Comparison of ENCODE assay signal across 7 mouse cellular contexts in the genomic region with DNA sequence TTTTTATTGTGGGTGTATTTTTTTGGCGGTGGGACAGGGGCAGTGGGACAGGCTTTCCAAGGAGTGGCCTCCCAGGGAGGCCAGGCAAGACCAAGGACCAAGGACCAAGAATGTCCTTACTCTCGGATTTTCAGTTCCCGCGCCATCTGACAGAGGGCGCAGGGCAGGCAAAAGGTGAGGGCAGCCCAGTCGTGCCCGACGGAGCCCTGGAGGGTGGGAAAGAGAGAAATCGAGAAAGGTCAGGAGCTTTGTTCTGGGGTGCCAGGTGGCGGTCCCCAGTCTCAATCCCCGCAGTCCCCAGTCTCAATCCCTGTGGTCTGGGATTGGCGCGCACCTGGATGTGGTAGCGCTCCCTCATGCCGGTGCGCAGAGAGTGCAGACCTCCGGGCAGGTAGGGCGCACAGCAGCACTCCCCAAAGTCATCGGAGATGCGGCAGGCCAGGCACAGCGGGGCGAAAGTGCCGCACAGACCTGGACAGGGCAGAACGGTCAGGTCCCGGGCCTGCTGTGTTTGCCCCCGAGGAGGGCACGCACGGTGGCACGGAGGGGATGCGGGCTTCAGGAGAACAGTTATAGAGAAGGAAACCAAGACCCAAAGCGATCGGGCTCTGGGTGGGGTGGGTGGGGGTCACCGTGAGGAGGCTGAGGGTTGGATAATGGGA. TPM values are rescaled to one million over a fixed set of nuclear protein-coding genes. Genes with fewer than 3 reads are reported as not detected.
DNase-seq lines count a peak whose midpoint lies in the region; ATAC-seq and TF ChIP-seq lines count a peak whose summit lies in the region.

No protein-coding gene starts in this region.

- H3K9ac ChIP-seq in embryonic facial prominence, embryonic 12.5 days = no peak overlapping the region
- no peak overlapping the region for H3K9ac ChIP-seq in intestine, postnatal 0 days (ENCODE audit: low read depth, low read length)

- WGBS in embryonic facial prominence, embryonic 12.5 days = 2% methylated on average over 33 of the region's 33 CpGs
- 2% methylated on average over 32 of the region's 33 CpGs for WGBS in intestine, postnatal 0 days

- peaks cover 19% of the 10 kb centered on the region for H3K36me3 ChIP-seq in embryonic facial prominence, embryonic 12.5 days
- peaks cover 19% of the 10 kb centered on the region for H3K36me3 ChIP-seq in intestine, postnatal 0 days (ENCODE audit: control insufficient read depth, insufficient read depth)

- H3K4me3 ChIP-seq in embryonic facial prominence, embryonic 12.5 days = peak overlapping the region; percentile 10; the same call in 1 of the 2 replicates
- H3K4me3 ChIP-seq in intestine, postnatal 0 days (ENCODE audit: low read depth, low read length) = peak overlapping the region; percentile 18

- DNase-seq in thymus, postnatal 25 days = peak; percentile 19
- no peak for DNase-seq in thymus, postnatal 0 days (ENCODE audit: low spot score)
- DNase-seq in layer of hippocampus, adult 18-20 months (ENCODE audit: low spot score in 2 of 2) = no peak
- DNase-seq in right cerebral cortex, adult 2 months (ENCODE audit: low spot score in 2 of 2) = no peak

- peak overlapping the region; percentile 27 for H3K4me2 ChIP-seq in embryonic facial prominence, embryonic 12.5 days (replicated peaks)
- H3K4me2 ChIP-seq in intestine, postnatal 0 days (replicated peaks; ENCODE audit: low read depth) = peak overlapping the region; percentile 40

- ATAC-seq in embryonic facial prominence, embryonic 12.5 days (ENCODE audit: insufficient number of reproducible peaks, insufficient read depth, low FRiP score, low TSS enrichment) = no peak
- no peak for ATAC-seq in intestine, postnatal 0 days
- ATAC-seq in megakaryocyte-erythroid progenitor cell, adult 5-6 weeks (replicated peaks; ENCODE audit: low FRiP score, low TSS enrichment, poor library complexity, severe bottlenecking) = peak; percentile 27; the same call in 1 of the 2 replicates

- no peaks in the 10 kb centered on the region for H3K9me3 ChIP-seq in embryonic facial prominence, embryonic 12.5 days
- no peaks in the 10 kb centered on the region for H3K9me3 ChIP-seq in intestine, postnatal 0 days (ENCODE audit: control insufficient read depth)

- peak; percentile 71 for TF ChIP-seq CTCF in intestine, postnatal 0 days (IDR thresholded peaks at IDR 0.05; ENCODE audit: low read depth)

- H3K27ac ChIP-seq in embryonic facial prominence, embryonic 12.5 days = no peak overlapping the region
- no peak overlapping the region for H3K27ac ChIP-seq in intestine, postnatal 0 days (ENCODE audit: low read depth, low read length)

- H3K27me3 ChIP-seq in embryonic facial prominence, embryonic 12.5 days = peaks cover 51% of the 10 kb centered on the region
- H3K27me3 ChIP-seq in intestine, postnatal 0 days (replicated peaks; ENCODE audit: control insufficient read depth, insufficient read depth, low read length) = peaks cover 30% of the 10 kb centered on the region

- peaks cover 28% of the 10 kb centered on the region for H3K4me1 ChIP-seq in embryonic facial prominence, embryonic 12.5 days
- H3K4me1 ChIP-seq in intestine, postnatal 0 days (replicated peaks; ENCODE audit: control insufficient read depth, insufficient read depth, low read length) = no peaks in the 10 kb centered on the region

RNA-seq across cellular contexts. Expression of a gene that starts 1.8 kb away (rescaled TPM):
- polyA plus RNA-seq in thymus, postnatal 0 days (2015; fragmentation: Nextera tagmentation; extraction: Ambion mirVana) = 4.1 and 11.4 TPM in 2 replicates
- 0.86 TPM in 1 of 2 replicates, not detected in the other for polyA plus RNA-seq in embryonic facial prominence, embryonic 12.5 days (2016; fragmentation: Nextera tagmentation; extraction: Ambion mirVana)
- 0.33 TPM in 1 of 2 replicates, not detected in the other for polyA plus RNA-seq in intestine, postnatal 0 days (2015; fragmentation: Nextera tagmentation; extraction: Ambion mirVana)
- total RNA-seq in megakaryocyte-erythroid progenitor cell, adult 5-6 weeks (2014; fragmentation: Nextera tagmentation) = not detected in 2 replicates
- total RNA-seq in megakaryocyte-erythroid progenitor cell, adult 5-6 weeks (2017) = not detected in 2 replicates
- total RNA-seq in layer of hippocampus, adult 18-20 months (2021) = not detected

RNA-seq across cellular contexts. Expression of a gene that starts 30.7 kb away (rescaled TPM):
- 7.5 and 8.4 TPM in 2 replicates for polyA plus RNA-seq in thymus, postnatal 0 days (2015; fragmentation: Nextera tagmentation; extraction: Ambion mirVana)
- 10.9 and 11.9 TPM in 2 replicates for polyA plus RNA-seq in embryonic facial prominence, embryonic 12.5 days (2016; fragmentation: Nextera tagmentation; extraction: Ambion mirVana)
- 15.0 and 17.5 TPM in 2 replicates for polyA plus RNA-seq in intestine, postnatal 0 days (2015; fragmentation: Nextera tagmentation; extraction: Ambion mirVana)
- total RNA-seq in megakaryocyte-erythroid progenitor cell, adult 5-6 weeks (2014; fragmentation: Nextera tagmentation) = 7.1 and 12.6 TPM in 2 replicates
- total RNA-seq in megakaryocyte-erythroid progenitor cell, adult 5-6 weeks (2017) = 4.5 and 6.4 TPM in 2 replicates
- 10 to 100 TPM in 1 of 2 experiments, 1 to 10 TPM in 1; 9.4 to 11.0 TPM for total RNA-seq in layer of hippocampus, adult 18-20 months (2021)

RNA-seq across cellular contexts. Expression of a gene that starts 44.9 kb away (rescaled TPM):
- polyA plus RNA-seq in thymus, postnatal 0 days (2015; fragmentation: Nextera tagmentation; extraction: Ambion mirVana) = 1.0 and 2.0 TPM in 2 replicates
- 0.59 and 1.1 TPM in 2 replicates for polyA plus RNA-seq in embryonic facial prominence, embryonic 12.5 days (2016; fragmentation: Nextera tagmentation; extraction: Ambion mirVana)
- polyA plus RNA-seq in intestine, postnatal 0 days (2015; fragmentation: Nextera tagmentation; extraction: Ambion mirVana) = 0.16 TPM in 1 of 2 replicates, not detected in the other
- not detected in 2 replicates for total RNA-seq in megakaryocyte-erythroid progenitor cell, adult 5-6 weeks (2014; fragmentation: Nextera tagmentation)
- not detected in 2 replicates for total RNA-seq in megakaryocyte-erythroid progenitor cell, adult 5-6 weeks (2017)
- not detected for total RNA-seq in layer of hippocampus, adult 18-20 months (2021)

RNA-seq across cellular contexts. Expression of a gene that starts 50.8 kb away (rescaled TPM):
- 1.9 and 2.0 TPM in 2 replicates for polyA plus RNA-seq in thymus, postnatal 0 days (2015; fragmentation: Nextera tagmentation; extraction: Ambion mirVana)
- polyA plus RNA-seq in embryonic facial prominence, embryonic 12.5 days (2016; fragmentation: Nextera tagmentation; extraction: Ambion mirVana) = 22.4 and 24.3 TPM in 2 replicates
- 3.4 and 3.8 TPM in 2 replicates for polyA plus RNA-seq in intestine, postnatal 0 days (2015; fragmentation: Nextera tagmentation; extraction: Ambion mirVana)
- 2.5 and 2.6 TPM in 2 replicates for total RNA-seq in megakaryocyte-erythroid progenitor cell, adult 5-6 weeks (2014; fragmentation: Nextera tagmentation)
- total RNA-seq in megakaryocyte-erythroid progenitor cell, adult 5-6 weeks (2017) = 2.4 and 2.7 TPM in 2 replicates
- total RNA-seq in layer of hippocampus, adult 18-20 months (2021) = 10 to 100 TPM; 99.1 to 99.9 TPM
